In genomic region chr15:99527629-99528353, GRCm38 (mm10) we compare ENCODE assay signal across 9 mouse cellular contexts. TPM values are rescaled to one million over a fixed set of nuclear protein-coding genes. Genes with fewer than 3 reads are reported as not detected.
DNase-seq lines count a peak whose midpoint lies in the region; ATAC-seq and TF ChIP-seq lines count a peak whose summit lies in the region.
"Had no signal": no experiment of that assay in that cellular context is flagged by ENCODE, and none has a peak within 500 bp of the region (broad histone marks: within the 10 kb centered on the region; RNA-seq: fewer than 3 reads in every experiment).

TSS of gene Faim2 (minus strand) at chr15:99528165.

- H3K4me2 ChIP-seq in kidney, embryonic 16.5 days (replicated peaks; ENCODE audit: low read depth, low read length), result no peak within 1 kb of the TSS
- peak within 1 kb of the TSS; percentile 63 for H3K4me2 ChIP-seq in hindbrain, embryonic 13.5 days
- no peak within 1 kb of the TSS for H3K4me2 ChIP-seq in stomach, postnatal 0 days (replicated peaks; ENCODE audit: low read depth)

- WGBS in kidney, embryonic 16.5 days, result 16% methylated on average over 22 of the region's 27 CpGs
- WGBS in hindbrain, embryonic 13.5 days, result 13% methylated on average over 26 of the region's 27 CpGs
- 23% methylated on average over 24 of the region's 27 CpGs for WGBS in stomach, postnatal 0 days

- DNase-seq in kidney, postnatal 4 days, result peak; percentile 27 to 33
- DNase-seq in embryo, embryonic 10.5 days (ENCODE audit: low spot score), result peak; percentile 57
- peak; percentile 59 for DNase-seq in mesoderm, embryonic 11.5 days (ENCODE audit: low read depth, low spot score)
- DNase-seq in stomach, postnatal 0 days (ENCODE audit: low spot score), result no peak
- no peak for DNase-seq in urinary bladder, postnatal 36 days (ENCODE audit: low spot score in 2 of 2)
- no peak for DNase-seq in heart, postnatal 4 days

- TF ChIP-seq CTCF in stomach, postnatal 0 days (IDR thresholded peaks at IDR 0.05; ENCODE audit: low read depth), result 0 out of 2 replicates have a peak, but pooled peaks have one; percentile 18

- no peaks in the 10 kb centered on the region for H3K36me3 ChIP-seq in kidney, embryonic 16.5 days (ENCODE audit: insufficient read depth, low read length)
- H3K36me3 ChIP-seq in hindbrain, embryonic 13.5 days, result no peaks in the 10 kb centered on the region
- no peaks in the 10 kb centered on the region for H3K36me3 ChIP-seq in stomach, postnatal 0 days (ENCODE audit: control insufficient read depth, insufficient read depth, low read length)

- peaks cover 8% of the 10 kb centered on the region; the same call in 1 of the 2 replicates for H3K27me3 ChIP-seq in kidney, embryonic 16.5 days (ENCODE audit: insufficient read depth, low read length)
- H3K27me3 ChIP-seq in hindbrain, embryonic 13.5 days, result 0 out of 2 replicates have a peak, but pooled peaks cover 15% of the 10 kb centered on the region
- H3K27me3 ChIP-seq in stomach, postnatal 0 days (ENCODE audit: control insufficient read depth, insufficient read depth, low read length), result no peaks in the 10 kb centered on the region

- H3K9me3 ChIP-seq in kidney, embryonic 16.5 days (ENCODE audit: low read length), result no peaks in the 10 kb centered on the region
- no peaks in the 10 kb centered on the region for H3K9me3 ChIP-seq in hindbrain, embryonic 13.5 days
- no peaks in the 10 kb centered on the region for H3K9me3 ChIP-seq in stomach, postnatal 0 days (ENCODE audit: control insufficient read depth, low read length)

- H3K4me1 ChIP-seq in kidney, embryonic 16.5 days (ENCODE audit: insufficient read depth, low read length), result 0 out of 2 replicates have a peak, but pooled peaks cover 10% of the 10 kb centered on the region
- H3K4me1 ChIP-seq in hindbrain, embryonic 13.5 days (replicated peaks), result peaks cover 26% of the 10 kb centered on the region
- H3K4me1 ChIP-seq in stomach, postnatal 0 days (replicated peaks; ENCODE audit: control insufficient read depth, insufficient read depth), result no peaks in the 10 kb centered on the region

- no peak within 1 kb of the TSS for H3K9ac ChIP-seq in kidney, embryonic 16.5 days (replicated peaks; ENCODE audit: low read length)
- H3K9ac ChIP-seq in hindbrain, embryonic 13.5 days, result peak within 1 kb of the TSS; percentile 71
- H3K9ac ChIP-seq in stomach, postnatal 0 days (ENCODE audit: low read length), result no peak within 1 kb of the TSS

- H3K27ac ChIP-seq in kidney, embryonic 16.5 days (ENCODE audit: low read length), result no peak within 1 kb of the TSS
- peak within 1 kb of the TSS; percentile 67 for H3K27ac ChIP-seq in hindbrain, embryonic 13.5 days
- no peak within 1 kb of the TSS for H3K27ac ChIP-seq in stomach, postnatal 0 days (replicated peaks)

- no peak for TF ChIP-seq EP300 in stomach, postnatal 0 days (optimal IDR thresholded peaks at IDR 0.05)

- ATAC-seq in kidney, embryonic 16.5 days (ENCODE audit: low FRiP score, low TSS enrichment), result no peak
- ATAC-seq in hindbrain, embryonic 13.5 days (ENCODE audit: low FRiP score), result peak; percentile 81
- no peak for ATAC-seq in stomach, postnatal 0 days (ENCODE audit: low FRiP score, low TSS enrichment)

- H3K4me3 ChIP-seq in kidney, embryonic 16.5 days (ENCODE audit: low read length), result no peak within 1 kb of the TSS
- peak within 1 kb of the TSS; percentile 36 for H3K4me3 ChIP-seq in hindbrain, embryonic 13.5 days
- no peak within 1 kb of the TSS for H3K4me3 ChIP-seq in stomach, postnatal 0 days (ENCODE audit: low read depth, low read length)
- H3K4me3 ChIP-seq: erythroblast, embryonic 14.5 days had no signal

RNA-seq across cellular contexts. Expression of gene Faim2, which starts in this region (rescaled TPM):
- polyA plus RNA-seq in kidney, embryonic 16.5 days (2015; fragmentation: Nextera tagmentation; extraction: Ambion mirVana), result 0.32 and 0.50 TPM in 2 replicates
- polyA plus RNA-seq in hindbrain, embryonic 13.5 days (2015; fragmentation: Nextera tagmentation; extraction: Ambion mirVana), result 16.5 and 16.6 TPM in 2 replicates
- polyA plus RNA-seq in stomach, postnatal 0 days (2015; fragmentation: Nextera tagmentation; extraction: Ambion mirVana), result 0.62 and 0.81 TPM in 2 replicates
- not detected for total RNA-seq in heart, postnatal 4 days (2021)
- polyA plus RNA-seq: erythroblast, embryonic 14.5 days had no signal

Comparison
In these comparisons a context has a peak if more than half of its experiments do, and no peak if none do; other contexts are left out.
1. DNase-seq: peak in kidney, postnatal 4 days (2 of 2), embryo, embryonic 10.5 days (single experiment) and mesoderm, embryonic 11.5 days (single experiment); none in stomach, postnatal 0 days (single experiment), urinary bladder, postnatal 36 days (0 of 2) and heart, postnatal 4 days (single experiment).